Mouse (Mus musculus) stomach, postnatal 0 days (tissue): ENCODE data around the gene Elf1. TPM values are rescaled to one million over a fixed set of nuclear protein-coding genes. Genes with fewer than 3 reads are reported as not detected.

Source experiments
- ATAC-seq: fragments of 200-750 bp; cut with Nextera tagmentation; 2 replicates; pipeline ENCODE4 v1.8.0; 2017; ENCODE audit not compliant: low FRiP score, low TSS enrichment
- DNase-seq: peaks from one replicate; pipeline ENCODE4 v3.0.0-alpha.2; 2016; ENCODE audit warnings: low spot score
- H3K27ac ChIP-seq: fragments of 300-500 bp; sonication (generic); replicated peaks from 2 replicates; pipeline ENCODE4 v1.5.1; 2014; ENCODE audit warnings: mild to moderate bottlenecking, control low read depth
- H3K27me3 ChIP-seq: fragments of 300-500 bp; sonication (generic); 2 replicates; pipeline ENCODE4 v1.6.1; 2014; ENCODE audit warnings: low read length; ENCODE audit not compliant: control insufficient read depth, insufficient read depth
- H3K36me3 ChIP-seq: fragments of 300-500 bp; sonication (generic); 2 replicates; pipeline ENCODE4 v1.6.1; 2014; ENCODE audit warnings: low read length, mixed read lengths; ENCODE audit not compliant: control insufficient read depth, insufficient read depth
- H3K4me1 ChIP-seq: fragments of 300-500 bp; sonication (generic); replicated peaks from 2 replicates; pipeline ENCODE4 v1.6.1; 2014; ENCODE audit warnings: antibody characterized with exemption; ENCODE audit not compliant: control insufficient read depth, insufficient read depth
- H3K4me2 ChIP-seq: fragments of 300-500 bp; sonication (generic); replicated peaks from 2 replicates; pipeline ENCODE4 v1.6.1; 2014; ENCODE audit warnings: low read depth, mild to moderate bottlenecking, control low read depth, moderate library complexity
- H3K4me3 ChIP-seq: fragments of 300-500 bp; sonication (generic); 2 replicates; pipeline ENCODE4 v1.5.1; 2014; ENCODE audit warnings: low read depth, low read length, control low read depth
- H3K9ac ChIP-seq: fragments of 300-500 bp; sonication (generic); 2 replicates; pipeline ENCODE4 v1.6.1; 2014; ENCODE audit warnings: mild to moderate bottlenecking, low read length, control low read depth, mixed read lengths
- H3K9me3 ChIP-seq: fragments of 300-500 bp; sonication (generic); 2 replicates; pipeline ENCODE4 v1.6.1; 2016; ENCODE audit warnings: low read length; ENCODE audit not compliant: control insufficient read depth
- CTCF ChIP-seq: IDR thresholded peaks from 2 replicates; pipeline ENCODE4 v1.5.1; 2016; ENCODE audit warnings: antibody characterized with exemption, low read depth, mild to moderate bottlenecking, moderate library complexity
- EP300 ChIP-seq: optimal IDR thresholded peaks from 2 replicates; pipeline ENCODE3; 2016; ENCODE audit warnings: antibody characterized with exemption
- WGBS: fragments of 180-500 bp; shearing (Covaris S2); extraction: QIAGEN DNeasy Blood & Tissue Kit; methylation state at CpG from one replicate; pipeline ENCODE4 v1.1.7; 2014; 5-methylcytosine and 5-hydroxymethylcytosine counted together
- polyA plus RNA-seq: library from polyadenylated mRNA; unstranded; fragments of >200 nt; fragmentation: Nextera tagmentation; extraction: Ambion mirVana; gene quantifications from 2 replicates; pipeline ENCODE4 v1.2.1, GENCODE M21; 2015

Gene Elf1
- polyA plus RNA-seq, 1 experiment from 2014 or later = 19.3 TPM

DNA sequence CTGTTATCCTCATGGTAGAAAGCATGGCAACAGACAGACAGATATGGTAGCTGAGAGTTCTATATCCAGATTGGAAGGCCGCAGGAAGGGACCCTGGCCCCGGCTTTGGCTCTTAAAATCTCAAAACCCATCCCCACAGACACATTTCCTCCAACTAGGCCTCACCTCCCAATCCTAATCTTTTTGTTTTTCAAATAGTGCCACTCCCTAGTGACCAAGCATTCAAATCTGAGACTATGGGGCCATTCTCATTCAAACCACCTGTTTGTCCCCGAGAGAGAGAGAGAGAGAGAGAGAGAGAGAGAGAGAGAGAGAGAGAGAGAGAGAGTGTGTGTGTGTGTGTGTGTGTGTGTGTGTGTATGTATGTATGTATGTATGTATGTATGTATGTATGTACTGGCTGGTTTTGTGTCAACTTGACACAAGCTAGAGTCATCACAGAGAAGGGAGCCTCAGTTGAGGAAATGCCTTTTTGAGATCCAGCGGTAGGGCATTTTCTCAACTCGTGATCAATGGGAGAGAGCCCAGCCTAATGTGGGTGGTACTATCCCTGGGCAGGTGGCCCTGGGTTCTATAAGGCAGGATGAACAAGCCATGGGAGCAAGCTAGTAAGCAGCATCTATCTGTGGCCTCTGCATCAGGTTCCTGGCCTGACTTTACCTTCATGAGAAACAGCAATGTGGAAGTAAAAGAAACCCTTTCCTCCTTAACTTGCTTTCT is 102.7 kb downstream of the Elf1 start:
- Histone ChIP-seq H3K27ac (no peak overlapping the region), H3K9me3 (no peaks in the 10 kb centered on the region), H3K36me3 (0 out of 2 replicates have a peak, but pooled peaks cover 4% of the 10 kb centered on the region), H3K4me1 (peaks cover 2% of the 10 kb centered on the region; the same call in 1 of the 2 replicates), H3K9ac (no peak overlapping the region), H3K4me2 (no peak overlapping the region), H3K27me3 (no peaks in the 10 kb centered on the region), H3K4me3 (no peak overlapping the region)
- ATAC-seq = no peak
- TF ChIP-seq EP300 (no peak), CTCF (no peak)
- no peak for DNase-seq
- 89% methylated on average over 5 of the region's 5 CpGs for WGBS

GRCm38 (mm10) chr14:79586499-79587138 is 105.6 kb downstream of the Elf1 start:
- Histone ChIP-seq H3K27ac (peak overlapping the region; percentile 95), H3K4me2 (peak overlapping the region; percentile 90), H3K9ac (peak overlapping the region; percentile 68), H3K9me3 (no peaks in the 10 kb centered on the region), H3K4me1 (peaks cover 2% of the 10 kb centered on the region; the same call in 1 of the 2 replicates), H3K4me3 (peak overlapping the region; percentile 63), H3K36me3 (no peaks in the 10 kb centered on the region), H3K27me3 (no peaks in the 10 kb centered on the region)
- ATAC-seq (no peak), DNase-seq (no peak)
- 27% methylated on average over 16 of the region's 16 CpGs for WGBS
- TF ChIP-seq EP300 = no peak
- TF ChIP-seq CTCF = no peak

DNA sequence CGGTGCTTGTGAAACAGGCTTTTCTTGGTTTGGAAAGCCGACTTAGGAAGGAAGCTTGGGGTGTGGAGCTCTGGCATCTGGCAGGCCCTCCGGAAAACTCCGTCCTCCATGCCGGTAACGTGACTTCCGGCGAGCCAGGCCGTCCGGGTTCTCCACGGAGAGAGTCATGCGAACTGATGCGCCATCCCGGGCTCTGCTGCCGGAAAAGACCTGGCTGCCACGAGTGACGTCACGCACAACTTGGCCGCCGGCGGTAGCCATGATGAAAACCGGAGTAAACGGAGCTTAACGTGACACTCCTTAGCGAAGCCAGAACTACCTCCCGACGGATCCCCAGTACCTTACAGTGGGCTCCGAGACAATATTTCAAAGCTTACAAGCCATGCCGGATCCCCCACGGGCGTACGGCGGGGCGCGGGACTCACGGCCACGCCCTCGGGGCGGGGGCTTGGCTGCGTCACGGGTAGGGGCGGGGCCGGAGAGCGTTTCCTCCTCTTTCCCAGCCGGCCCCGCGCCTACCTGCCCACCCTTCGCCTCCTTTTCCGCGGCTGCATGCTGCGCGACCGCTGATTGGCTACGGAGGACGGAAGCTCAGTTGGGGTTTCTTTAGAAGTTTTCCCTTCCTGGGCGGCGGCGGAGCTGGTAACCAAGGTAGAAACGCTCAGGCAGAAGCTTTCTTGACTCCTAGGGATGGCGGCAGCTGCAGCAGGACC is 106.3 kb downstream of the Elf1 start, which contains the start of gene Sugt1:
Gene Sugt1, plus strand, starts transcription at position 553 of the 713 bp plus-strand sequence.
- Histone ChIP-seq H3K4me2 (peak within 1 kb of the TSS; percentile 90), H3K27me3 (no peaks in the 10 kb centered on the region), H3K9me3 (no peaks in the 10 kb centered on the region), H3K27ac (peak within 1 kb of the TSS; percentile 95), H3K9ac (peak within 1 kb of the TSS; percentile 68), H3K36me3 (no peaks in the 10 kb centered on the region), H3K4me3 (peak within 1 kb of the TSS; percentile 63), H3K4me1 (peaks cover 2% of the 10 kb centered on the region; the same call in 1 of the 2 replicates)
- ATAC-seq (peak; percentile 99), DNase-seq (peak; percentile 96)
- under 1% methylated on average over 60 of the region's 60 CpGs for WGBS
- TF ChIP-seq CTCF = no peak
- no peak for TF ChIP-seq EP300

DNA sequence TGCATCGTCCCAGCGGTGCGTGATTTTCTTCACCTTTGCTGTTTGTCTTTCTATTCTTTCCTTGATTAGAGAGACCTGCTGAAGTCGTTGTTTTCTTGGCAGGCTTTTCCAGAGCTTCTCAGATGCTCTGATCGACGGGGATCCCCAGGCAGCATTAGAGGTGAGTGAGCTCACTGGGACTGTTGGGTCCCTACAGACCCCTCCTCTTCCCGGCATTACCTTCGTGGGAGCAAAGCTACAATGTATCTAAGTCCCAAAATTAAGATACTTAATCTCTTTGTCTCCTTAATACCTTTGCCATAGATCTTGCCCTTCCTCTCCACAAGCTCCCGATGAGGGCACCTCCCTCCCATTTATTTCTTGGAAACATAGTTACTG is 106.8 kb downstream of the Elf1 start:
- peak overlapping the region; percentile 90 for H3K4me2 ChIP-seq
- H3K4me1 ChIP-seq = peaks cover 2% of the 10 kb centered on the region; the same call in 1 of the 2 replicates
- TF ChIP-seq CTCF = no peak
- TF ChIP-seq EP300 = no peak
- no peaks in the 10 kb centered on the region for H3K27me3 ChIP-seq
- peak overlapping the region; percentile 95 for H3K27ac ChIP-seq
- under 1% methylated on average over 9 of the region's 9 CpGs for WGBS
- ATAC-seq (peak; percentile 25; the same call in 1 of the 2 replicates), DNase-seq (no peak)
- no peaks in the 10 kb centered on the region for H3K9me3 ChIP-seq
- H3K9ac ChIP-seq = peak overlapping the region; percentile 68
- H3K4me3 ChIP-seq = peak overlapping the region; percentile 63
- H3K36me3 ChIP-seq = no peaks in the 10 kb centered on the region

DNA sequence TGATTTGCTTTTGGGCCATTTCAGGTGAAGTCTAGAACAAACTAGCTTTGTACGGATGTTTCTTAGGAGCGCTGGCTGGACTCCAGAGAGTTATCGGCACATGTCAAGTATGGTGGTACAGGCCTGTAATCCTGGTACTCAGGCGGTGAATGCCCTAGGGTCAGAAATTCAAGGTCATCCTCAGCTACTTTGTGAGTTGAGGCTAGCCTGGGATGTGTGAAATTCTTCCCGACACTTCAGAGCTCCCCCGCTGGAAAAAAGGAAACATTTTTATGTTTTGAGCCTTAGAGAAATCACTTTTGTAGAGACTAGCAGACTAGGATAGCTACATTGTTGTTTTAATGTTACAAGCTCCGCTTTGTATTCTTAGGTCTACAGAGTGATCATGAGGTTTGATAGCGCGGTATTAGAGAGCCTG is 107.5 kb downstream of the Elf1 start:
- no peak for ATAC-seq
- Histone ChIP-seq H3K4me2 (peak overlapping the region; percentile 90), H3K27ac (no peak overlapping the region), H3K9ac (peak overlapping the region; percentile 35; the same call in 1 of the 2 replicates), H3K36me3 (no peaks in the 10 kb centered on the region), H3K9me3 (no peaks in the 10 kb centered on the region), H3K4me3 (peak overlapping the region; percentile 63), H3K4me1 (peaks cover 2% of the 10 kb centered on the region; the same call in 1 of the 2 replicates), H3K27me3 (no peaks in the 10 kb centered on the region)
- DNase-seq = no peak
- TF ChIP-seq EP300 (no peak), CTCF (no peak)
- 82% methylated on average over 9 of the region's 9 CpGs for WGBS
